In genomic region chr1:165914416-165914801, GRCm38 (mm10) we compare ENCODE assay signal across 23 mouse cellular contexts.
DNase-seq lines count a peak whose midpoint lies in the region; ATAC-seq lines count a peak whose summit lies in the region.
"Had no signal": no experiment of that assay in that cellular context is flagged by ENCODE, and none has a peak within 500 bp of the region (broad histone marks: within the 10 kb centered on the region; RNA-seq: fewer than 3 reads in every experiment).

No protein-coding gene starts in this region.

- no peak overlapping the region for H3K4me3 ChIP-seq in midbrain, embryonic 12.5 days
- H3K4me3 ChIP-seq in midbrain, embryonic 10.5 days, result no peak overlapping the region
- no peak overlapping the region for H3K4me3 ChIP-seq in hindbrain, embryonic 14.5 days (replicated peaks; ENCODE audit: low read length)
- H3K4me3 ChIP-seq in midbrain, embryonic 14.5 days (replicated peaks; ENCODE audit: low read depth, low read length), result no peak overlapping the region
- H3K4me3 ChIP-seq: embryonic facial prominence, embryonic 13.5 days; erythroblast, embryonic 14.5 days; gastrocnemius, adult 2 months; heart, embryonic 10.5 days; layer of hippocampus, adult 2 months; stomach, embryonic 15.5 days had no signal

- H3K9ac ChIP-seq in midbrain, embryonic 12.5 days (replicated peaks), result no peak overlapping the region
- H3K9ac ChIP-seq in hindbrain, embryonic 14.5 days, result no peak overlapping the region
- H3K9ac ChIP-seq in midbrain, embryonic 14.5 days (replicated peaks; ENCODE audit: low read length), result no peak overlapping the region
- H3K9ac ChIP-seq: embryonic facial prominence, embryonic 13.5 days; stomach, embryonic 15.5 days had no signal

- DNase-seq in midbrain, embryonic 10.5 days (ENCODE audit: low spot score), result no peak
- DNase-seq in hindbrain, embryonic 14.5 days (ENCODE audit: low spot score), result no peak
- no peak for DNase-seq in midbrain, embryonic 14.5 days
- DNase-seq in heart, postnatal 10 days, result no peak
- DNase-seq in right cerebral cortex, adult 2 months (ENCODE audit: low spot score in 2 of 2), result no peak
- DNase-seq in gastrocnemius, adult 8-10 months (ENCODE audit: low spot score in 2 of 2), result no peak
- DNase-seq: adrenal gland, adult 2 months; cerebellum, adult 2 months; cerebellum, postnatal 25 days; gastrocnemius, adult 2 months; kidney, adult 9 months; kidney, postnatal 25 days; right cerebral cortex, adult 18-20 months; thymus, postnatal 25 days had no signal

- 0 out of 2 replicates have a peak, but pooled peaks have one; percentile 19 for ATAC-seq in midbrain, embryonic 12.5 days (ENCODE audit: low FRiP score, low read depth)
- peak; percentile 46; the same call in 1 of the 2 replicates for ATAC-seq in hindbrain, embryonic 14.5 days (ENCODE audit: low FRiP score)
- ATAC-seq in midbrain, embryonic 14.5 days (ENCODE audit: low FRiP score, low TSS enrichment), result no peak
- ATAC-seq: intestine, embryonic 16.5 days; lung, postnatal 0 days had no signal

- peaks cover 26% of the 10 kb centered on the region for H3K36me3 ChIP-seq in midbrain, embryonic 12.5 days
- peaks cover 40% of the 10 kb centered on the region for H3K36me3 ChIP-seq in midbrain, embryonic 10.5 days
- H3K36me3 ChIP-seq in hindbrain, embryonic 14.5 days (replicated peaks; ENCODE audit: control insufficient read depth, insufficient read depth), result peaks cover 11% of the 10 kb centered on the region
- peaks cover 18% of the 10 kb centered on the region for H3K36me3 ChIP-seq in midbrain, embryonic 14.5 days (ENCODE audit: control insufficient read depth, insufficient read depth, low read length)

- H3K4me2 ChIP-seq in midbrain, embryonic 12.5 days (replicated peaks), result no peak overlapping the region
- H3K4me2 ChIP-seq in hindbrain, embryonic 14.5 days (replicated peaks), result 0 out of 2 replicates have a peak overlapping the region, but pooled peaks have one; percentile 1
- 0 out of 2 replicates have a peak overlapping the region, but pooled peaks have one; percentile 4 for H3K4me2 ChIP-seq in midbrain, embryonic 14.5 days (ENCODE audit: low read length)
- H3K4me2 ChIP-seq: embryonic facial prominence, embryonic 13.5 days; stomach, embryonic 15.5 days had no signal

- peaks cover 8% of the 10 kb centered on the region for H3K4me1 ChIP-seq in midbrain, embryonic 12.5 days
- H3K4me1 ChIP-seq in midbrain, embryonic 10.5 days, result no peaks in the 10 kb centered on the region; the same call in 1 of the 2 replicates
- peaks cover 8% of the 10 kb centered on the region for H3K4me1 ChIP-seq in hindbrain, embryonic 14.5 days (replicated peaks; ENCODE audit: control insufficient read depth, insufficient read depth, low read length)
- peaks cover 7% of the 10 kb centered on the region for H3K4me1 ChIP-seq in midbrain, embryonic 14.5 days (ENCODE audit: control insufficient read depth, insufficient read depth, low read length)
- H3K4me1 ChIP-seq: embryonic facial prominence, embryonic 13.5 days; heart, embryonic 10.5 days; stomach, embryonic 15.5 days had no signal

- 64% methylated on average over 2 of the region's 2 CpGs for WGBS in midbrain, embryonic 12.5 days
- WGBS in midbrain, embryonic 10.5 days, result 82% methylated on average over 2 of the region's 2 CpGs
- WGBS in hindbrain, embryonic 14.5 days, result 34% methylated on average over 2 of the region's 2 CpGs
- 57% methylated on average over 2 of the region's 2 CpGs for WGBS in midbrain, embryonic 14.5 days

- no peaks in the 10 kb centered on the region for H3K9me3 ChIP-seq in midbrain, embryonic 12.5 days
- no peaks in the 10 kb centered on the region for H3K9me3 ChIP-seq in midbrain, embryonic 10.5 days (replicated peaks)
- no peaks in the 10 kb centered on the region for H3K9me3 ChIP-seq in hindbrain, embryonic 14.5 days (ENCODE audit: control insufficient read depth, low read length)
- no peaks in the 10 kb centered on the region for H3K9me3 ChIP-seq in midbrain, embryonic 14.5 days (ENCODE audit: control insufficient read depth, low read length)
- H3K9me3 ChIP-seq: embryonic facial prominence, embryonic 13.5 days; heart, embryonic 10.5 days; stomach, embryonic 15.5 days had no signal

- H3K27me3 ChIP-seq in midbrain, embryonic 12.5 days, result no peaks in the 10 kb centered on the region
- no peaks in the 10 kb centered on the region for H3K27me3 ChIP-seq in midbrain, embryonic 10.5 days (ENCODE audit: low read depth, poor library complexity, severe bottlenecking)
- H3K27me3 ChIP-seq in hindbrain, embryonic 14.5 days (ENCODE audit: control insufficient read depth, insufficient read depth, low read length), result no peaks in the 10 kb centered on the region
- H3K27me3 ChIP-seq in midbrain, embryonic 14.5 days (ENCODE audit: control insufficient read depth, insufficient read depth, low read length), result no peaks in the 10 kb centered on the region
- H3K27me3 ChIP-seq: embryonic facial prominence, embryonic 13.5 days; stomach, embryonic 15.5 days had no signal

- intact Hi-C loops in heart, postnatal 10 days (cut with DNase I), result no loop called here

- H3K27ac ChIP-seq in midbrain, embryonic 12.5 days (replicated peaks), result peak overlapping the region; percentile 47; the same call in 1 of the 2 replicates
- no peak overlapping the region for H3K27ac ChIP-seq in midbrain, embryonic 10.5 days (replicated peaks)
- H3K27ac ChIP-seq in hindbrain, embryonic 14.5 days, result peak overlapping the region; percentile 60
- H3K27ac ChIP-seq in midbrain, embryonic 14.5 days (replicated peaks; ENCODE audit: low read depth, low read length), result peak overlapping the region; percentile 34
- H3K27ac ChIP-seq: embryonic facial prominence, embryonic 13.5 days; gastrocnemius, adult 2 months; heart, embryonic 10.5 days; layer of hippocampus, adult 2 months; macrophage; stomach, embryonic 15.5 days had no signal
